Mouse (Mus musculus) ES-Bruce4 (cell line): Measurements from ENCODE around the gene Myo1c.

Experiments used
- CTCF ChIP-seq: IDR thresholded peaks from one replicate; pipeline ENCODE4 v1.8.1; 2011; ENCODE audit warnings: low read depth, low read length
- EP300 ChIP-seq: IDR thresholded peaks from 2 replicates; pipeline ENCODE4 v1.6.1; 2011; ENCODE audit warnings: low read depth, low read length; ENCODE audit not compliant: insufficient read depth
- POLR2A ChIP-seq: IDR thresholded peaks from one replicate; pipeline ENCODE4 v1.8.1; 2011; ENCODE audit warnings: low read length; ENCODE audit not compliant: insufficient read depth

DNA sequence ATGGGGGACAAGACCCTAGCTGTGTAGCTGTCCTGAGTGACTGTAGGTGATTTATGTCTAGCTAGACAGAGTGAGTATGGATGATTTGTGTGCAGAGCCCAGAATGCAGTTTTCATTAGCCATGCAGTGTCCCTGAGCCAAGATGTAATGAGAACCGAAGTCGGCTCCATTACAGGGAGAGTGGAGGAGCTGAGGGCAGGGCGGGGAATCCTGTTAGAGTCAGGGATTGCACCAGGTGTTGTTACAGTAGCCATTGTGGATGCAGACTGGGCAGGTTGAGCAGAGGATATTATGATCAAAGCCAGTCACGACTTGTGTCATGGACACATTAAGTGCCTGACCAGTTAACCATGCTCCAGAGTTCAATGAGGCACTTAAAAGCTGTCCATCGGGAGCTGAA is 7.0 kb upstream of the Myo1c start:
- TF ChIP-seq POLR2A (no peak), CTCF (no peak), EP300 (no peak)
